Mouse (Mus musculus) neural tube, embryonic 14.5 days (tissue): ENCODE measurements around the gene Gm13288. TPM values are rescaled to one million over a fixed set of nuclear protein-coding genes. Genes with fewer than 3 reads are reported as not detected.

Source experiments
- polyA plus RNA-seq: library from polyadenylated mRNA; unstranded; fragments of >200 nt; fragmentation: Nextera tagmentation; extraction: Ambion mirVana; gene quantifications from 2 replicates; pipeline ENCODE4 v1.2.1, GENCODE M21; 2014

Gene Gm13288
- polyA plus RNA-seq, 1 experiment from 2014 or later: not detected

Other genes starting within 250 kb of the Gm13288 start
- not detected in 2 replicates for gene Ifna15, start 247.3 kb upstream of the Gm13288 start, polyA plus RNA-seq
- gene Ifna14, start 233.7 kb upstream of the Gm13288 start, polyA plus RNA-seq: not detected in 2 replicates
- not detected in 2 replicates for gene Ifna9, start 213.1 kb upstream of the Gm13288 start, polyA plus RNA-seq
- not detected in 2 replicates for gene Ifna12, start 202.2 kb upstream of the Gm13288 start, polyA plus RNA-seq
- gene C87499, start 171.1 kb upstream of the Gm13288 start, polyA plus RNA-seq: not detected in 2 replicates
- gene Ifna13, start 161.1 kb upstream of the Gm13288 start, polyA plus RNA-seq: not detected in 2 replicates
- not detected in 2 replicates for gene Ifna16, start 128.6 kb upstream of the Gm13288 start, polyA plus RNA-seq
- gene Ifna2, start 121.6 kb upstream of the Gm13288 start, polyA plus RNA-seq: not detected in 2 replicates
- not detected in 2 replicates for gene Ifnab, start 114.2 kb upstream of the Gm13288 start, polyA plus RNA-seq
- gene Gm26566, start 83.7 kb upstream of the Gm13288 start, polyA plus RNA-seq: 1.6 and 2.6 TPM in 2 replicates
- 129 and 164 TPM in 2 replicates for gene Klhl9, start 83.1 kb upstream of the Gm13288 start, polyA plus RNA-seq
- not detected in 2 replicates for gene Gm13271, start 50.7 kb upstream of the Gm13288 start, polyA plus RNA-seq
- gene Gm13283, start 45.4 kb upstream of the Gm13288 start, polyA plus RNA-seq: not detected in 2 replicates
- gene Gm13290, start 31.7 kb upstream of the Gm13288 start, polyA plus RNA-seq: not detected in 2 replicates
- gene Gm13289, start 28.6 kb upstream of the Gm13288 start, polyA plus RNA-seq: not detected in 2 replicates
- gene Gm13272, start 25.7 kb upstream of the Gm13288 start, polyA plus RNA-seq: not detected in 2 replicates
- gene Ifnz, start 23.4 kb upstream of the Gm13288 start, polyA plus RNA-seq: not detected in 2 replicates
- not detected in 2 replicates for gene Gm13276, start 19.8 kb upstream of the Gm13288 start, polyA plus RNA-seq
- gene Gm13277, start 16.9 kb upstream of the Gm13288 start, polyA plus RNA-seq: not detected in 2 replicates
- gene Gm13278, start 14.0 kb upstream of the Gm13288 start, polyA plus RNA-seq: not detected in 2 replicates
- gene Gm13275, start 11.0 kb upstream of the Gm13288 start, polyA plus RNA-seq: not detected in 2 replicates
- gene Gm13279, start 8.1 kb upstream of the Gm13288 start, polyA plus RNA-seq: not detected in 2 replicates
- not detected in 2 replicates for gene Gm13285, start 5.9 kb upstream of the Gm13288 start, polyA plus RNA-seq
- not detected in 2 replicates for gene Gm13287, start 2.3 kb upstream of the Gm13288 start, polyA plus RNA-seq
- gene Ifna7, start 10.7 kb downstream of the Gm13288 start, polyA plus RNA-seq: not detected in 2 replicates
- gene Ifna11, start 14.4 kb downstream of the Gm13288 start, polyA plus RNA-seq: not detected in 2 replicates
- gene Ifna6, start 21.9 kb downstream of the Gm13288 start, polyA plus RNA-seq: not detected in 2 replicates
- gene Ifna5, start 30.0 kb downstream of the Gm13288 start, polyA plus RNA-seq: not detected in 2 replicates
- not detected in 2 replicates for gene Ifna4, start 36.3 kb downstream of the Gm13288 start, polyA plus RNA-seq
- not detected in 2 replicates for gene Ifna1, start 44.6 kb downstream of the Gm13288 start, polyA plus RNA-seq
- not detected in 2 replicates for gene Ifne, start 74.7 kb downstream of the Gm13288 start, polyA plus RNA-seq